8 mouse cellular contexts compared by ENCODE assay signal in genomic region chr4:46665371-46665774, GRCm38 (mm10). TPM values are rescaled to one million over a fixed set of nuclear protein-coding genes. Genes with fewer than 3 reads are reported as not detected.
DNase-seq lines count a peak whose midpoint lies in the region; ATAC-seq lines count a peak whose summit lies in the region.

No protein-coding gene starts in this region.

- no peaks in the 10 kb centered on the region for H3K36me3 ChIP-seq in heart, embryonic 11.5 days (ENCODE audit: control insufficient read depth, insufficient read depth, low read length)
- no peaks in the 10 kb centered on the region for H3K36me3 ChIP-seq in limb, embryonic 13.5 days

- no peaks in the 10 kb centered on the region for H3K9me3 ChIP-seq in heart, embryonic 11.5 days (replicated peaks; ENCODE audit: control insufficient read depth, low read length)
- H3K9me3 ChIP-seq in limb, embryonic 13.5 days: no peaks in the 10 kb centered on the region

- H3K27me3 ChIP-seq in heart, embryonic 11.5 days (ENCODE audit: control insufficient read depth, insufficient read depth, low read length): no peaks in the 10 kb centered on the region
- no peaks in the 10 kb centered on the region for H3K27me3 ChIP-seq in limb, embryonic 13.5 days

- H3K4me3 ChIP-seq in heart, embryonic 11.5 days (ENCODE audit: low read depth, low read length): no peak overlapping the region
- H3K4me3 ChIP-seq in limb, embryonic 13.5 days: peak overlapping the region; percentile 49; the same call in 1 of the 2 replicates

- no peak for DNase-seq in heart, adult 8-10 months (ENCODE audit: low spot score)
- DNase-seq in embryo, embryonic 11.5 days (ENCODE audit: low read depth, low spot score): peak; percentile 40
- DNase-seq in thymus, postnatal 25 days: peak; percentile 64
- no peak for DNase-seq in frontal cortex, postnatal 14 days (ENCODE audit: low spot score in 2 of 2)
- DNase-seq in kidney, postnatal 10 days: no peak

- under 1% methylated on average over 8 of the region's 8 CpGs for WGBS in heart, embryonic 11.5 days (ENCODE audit: insufficient replicate concordance)
- 3% methylated on average over 8 of the region's 8 CpGs for WGBS in limb, embryonic 13.5 days

- H3K27ac ChIP-seq in heart, embryonic 11.5 days (ENCODE audit: low read depth, low read length): no peak overlapping the region
- 0 out of 2 replicates have a peak overlapping the region, but pooled peaks have one; percentile 34 for H3K27ac ChIP-seq in limb, embryonic 13.5 days

- H3K4me2 ChIP-seq in heart, embryonic 11.5 days: peak overlapping the region; percentile 76
- peak overlapping the region; percentile 78 for H3K4me2 ChIP-seq in limb, embryonic 13.5 days (replicated peaks)

- H3K9ac ChIP-seq in heart, embryonic 11.5 days (ENCODE audit: low read depth, low read length): no peak overlapping the region
- H3K9ac ChIP-seq in limb, embryonic 13.5 days: no peak overlapping the region

- no peak for ATAC-seq in heart, embryonic 11.5 days (replicated peaks; ENCODE audit: insufficient number of reproducible peaks, low FRiP score, low TSS enrichment)
- ATAC-seq in CD4-positive, CD25-positive, alpha-beta regulatory T cell, adult 4 months: peak; percentile 58
- no peak for ATAC-seq in limb, embryonic 13.5 days (ENCODE audit: low FRiP score, low read depth)

- H3K4me1 ChIP-seq in heart, embryonic 11.5 days (ENCODE audit: control insufficient read depth, insufficient read depth, low read length): peaks cover 22% of the 10 kb centered on the region
- H3K4me1 ChIP-seq in limb, embryonic 13.5 days: peaks cover 13% of the 10 kb centered on the region

RNA-seq across cellular contexts. Expression of gene Tbc1d2, which starts 15.4 kb away (rescaled TPM):
- polyA plus RNA-seq in heart, embryonic 11.5 days (2014; fragmentation: Nextera tagmentation; extraction: Ambion mirVana): 0.11 and 0.30 TPM in 2 replicates
- total RNA-seq in heart, adult 8-10 months (2022): 1 to 10 TPM in 3 of 4 experiments, under 1 TPM in 1; 0.92 to 1.8 (median 1.3) TPM
- polyA plus RNA-seq in CD4-positive, CD25-positive, alpha-beta regulatory T cell, adult 4 months (2017; shearing (Covaris generic)): under 1 TPM; 0.18 to 0.58 TPM
- polyA plus RNA-seq in limb, embryonic 13.5 days (2015; fragmentation: Nextera tagmentation; extraction: Ambion mirVana): 1.8 and 2.1 TPM in 2 replicates

Comparison
In these comparisons a context has a peak if more than half of its experiments do, and no peak if none do; other contexts are left out.
1. DNase-seq: peak in embryo, embryonic 11.5 days (single experiment) and thymus, postnatal 25 days (single experiment); none in heart, adult 8-10 months (single experiment), frontal cortex, postnatal 14 days (0 of 2) and kidney, postnatal 10 days (single experiment).